Mouse (Mus musculus): Measurements from ENCODE around the gene Plcb2. TPM values are rescaled to one million over a fixed set of nuclear protein-coding genes. Genes with fewer than 3 reads are reported as not detected.
A peak's percentile ranks its signal among the peaks of the same experiment; 100 is the strongest.

Plcb2 gene
- polyA plus RNA-seq, 1 experiment from 2014 or later, result 1.5 TPM

- peaks cover 21% of the 10 kb centered on the region for H3K27me3 ChIP-seq (ENCODE audit: insufficient read depth, low read length)
- no peak for ATAC-seq (ENCODE audit: insufficient read depth)
- TF ChIP-seq CTCF (IDR thresholded peaks at IDR 0.05; ENCODE audit: low read depth), result no peak
- no peak overlapping the region for H3K4me3 ChIP-seq (ENCODE audit: low read depth, low read length)
- H3K9me3 ChIP-seq (ENCODE audit: low read depth, low read length), result no peaks in the 10 kb centered on the region
- no peak for DNase-seq
- H3K36me3 ChIP-seq (ENCODE audit: insufficient read depth), result no peaks in the 10 kb centered on the region
- no peak overlapping the region for H3K9ac ChIP-seq
- no peaks in the 10 kb centered on the region; the same call in 1 of the 2 replicates for H3K4me1 ChIP-seq (ENCODE audit: insufficient read depth)
- no peak overlapping the region for H3K4me2 ChIP-seq
- H3K27ac ChIP-seq (ENCODE audit: low read depth), result no peak overlapping the region
- 44% methylated on average over 3 of the region's 3 CpGs for WGBS
Observed at GRCm38 (mm10) chr2:118664975-118665516, 63.2 kb downstream of the Plcb2 start.

- H3K9me3 ChIP-seq (ENCODE audit: low read depth, low read length), result no peaks in the 10 kb centered on the region
- peak overlapping the region; percentile 43; the same call in 1 of the 2 replicates for H3K9ac ChIP-seq
- WGBS, result 50% methylated on average over 19 of the region's 19 CpGs
- H3K4me2 ChIP-seq, result peak overlapping the region; percentile 73
- ATAC-seq (ENCODE audit: insufficient read depth) (peak; percentile 28), DNase-seq (no peak)
- no peak overlapping the region for H3K27ac ChIP-seq (ENCODE audit: low read depth)
- H3K36me3 ChIP-seq (ENCODE audit: insufficient read depth), result no peaks in the 10 kb centered on the region
- peaks cover 21% of the 10 kb centered on the region for H3K27me3 ChIP-seq (ENCODE audit: insufficient read depth, low read length)
- H3K4me3 ChIP-seq (ENCODE audit: low read depth, low read length), result peak overlapping the region; percentile 40
- peaks cover 7% of the 10 kb centered on the region; the same call in 1 of the 2 replicates for H3K4me1 ChIP-seq (ENCODE audit: insufficient read depth)
- TF ChIP-seq CTCF (IDR thresholded peaks at IDR 0.05; ENCODE audit: low read depth), result no peak; the same call in 1 of the 2 replicates
Observed at GRCm38 (mm10) chr2:118663804-118664766, 64.2 kb downstream of the Plcb2 start.

GRCm38 (mm10) chr2:118662902-118663803, 65.1 kb downstream of the Plcb2 start, which contains the start of gene Pak6:
Gene Pak6 (plus strand): TSS chr2:118663303.
- peaks cover 9% of the 10 kb centered on the region; the same call in 1 of the 2 replicates for H3K4me1 ChIP-seq (ENCODE audit: insufficient read depth)

GRCm38 (mm10) chr2:118661891-118662290, 66.3 kb downstream of the Plcb2 start:
- Histone ChIP-seq H3K4me2 (no peak overlapping the region), H3K27me3 (ENCODE audit: insufficient read depth, low read length) (peaks cover 21% of the 10 kb centered on the region), H3K4me3 (ENCODE audit: low read depth, low read length) (no peak overlapping the region), H3K36me3 (ENCODE audit: insufficient read depth) (no peaks in the 10 kb centered on the region), H3K4me1 (ENCODE audit: insufficient read depth) (peaks cover 9% of the 10 kb centered on the region; the same call in 1 of the 2 replicates), H3K9me3 (ENCODE audit: low read depth, low read length) (no peaks in the 10 kb centered on the region), H3K27ac (ENCODE audit: low read depth) (no peak overlapping the region), H3K9ac (no peak overlapping the region)
- 65% methylated on average over 9 of the region's 9 CpGs for WGBS
- ATAC-seq (ENCODE audit: insufficient read depth) (no peak), DNase-seq (no peak)
- no peak for TF ChIP-seq CTCF (IDR thresholded peaks at IDR 0.05; ENCODE audit: low read depth)

More at GRCm38 (mm10) chr2:118662902-118663803, 65.1 kb downstream of the Plcb2 start, which contains the start of gene Pak6:
- no peak within 1 kb of the TSS for H3K27ac ChIP-seq (ENCODE audit: low read depth)
- DNase-seq (peak; percentile 49), ATAC-seq (ENCODE audit: insufficient read depth) (0 out of 2 replicates have a peak, but pooled peaks have one; percentile 18)
- H3K27me3 ChIP-seq (ENCODE audit: insufficient read depth, low read length), result peaks cover 21% of the 10 kb centered on the region
- H3K9ac ChIP-seq, result peak within 1 kb of the TSS; percentile 43; the same call in 1 of the 2 replicates
- WGBS, result 1% methylated on average over 37 of the region's 37 CpGs
- peak within 1 kb of the TSS; percentile 73 for H3K4me2 ChIP-seq
- H3K9me3 ChIP-seq (ENCODE audit: low read depth, low read length), result no peaks in the 10 kb centered on the region
- peak within 1 kb of the TSS; percentile 40 for H3K4me3 ChIP-seq (ENCODE audit: low read depth, low read length)
- no peaks in the 10 kb centered on the region for H3K36me3 ChIP-seq (ENCODE audit: insufficient read depth)
- no peak for TF ChIP-seq CTCF (IDR thresholded peaks at IDR 0.05; ENCODE audit: low read depth)

- peaks cover 16% of the 10 kb centered on the region for H3K4me1 ChIP-seq (ENCODE audit: insufficient read depth)
Observed at GRCm38 (mm10) chr2:118659998-118660452, 68.2 kb downstream of the Plcb2 start.

GRCm38 (mm10) chr2:118659493-118659892, 68.7 kb downstream of the Plcb2 start:
- peak overlapping the region; percentile 39; the same call in 1 of the 2 replicates for H3K4me3 ChIP-seq (ENCODE audit: low read depth, low read length)
- H3K27me3 ChIP-seq (ENCODE audit: insufficient read depth, low read length), result peaks cover 21% of the 10 kb centered on the region
- peak overlapping the region; percentile 60; the same call in 1 of the 2 replicates for H3K27ac ChIP-seq (ENCODE audit: low read depth)
- H3K4me1 ChIP-seq (ENCODE audit: insufficient read depth), result peaks cover 16% of the 10 kb centered on the region
- ATAC-seq (ENCODE audit: insufficient read depth), result no peak
- no peak for DNase-seq
- TF ChIP-seq CTCF (IDR thresholded peaks at IDR 0.05; ENCODE audit: low read depth), result no peak
- H3K4me2 ChIP-seq, result peak overlapping the region; percentile 64
- H3K9ac ChIP-seq, result peak overlapping the region; percentile 40
- no peaks in the 10 kb centered on the region for H3K9me3 ChIP-seq (ENCODE audit: low read depth, low read length)
- 70% methylated on average over 12 of the region's 12 CpGs for WGBS
- H3K36me3 ChIP-seq (ENCODE audit: insufficient read depth), result no peaks in the 10 kb centered on the region

More at GRCm38 (mm10) chr2:118659998-118660452, 68.2 kb downstream of the Plcb2 start:
- peak; percentile 80 for DNase-seq
- TF ChIP-seq CTCF (IDR thresholded peaks at IDR 0.05; ENCODE audit: low read depth), result no peak
- Histone ChIP-seq H3K27me3 (ENCODE audit: insufficient read depth, low read length) (peaks cover 21% of the 10 kb centered on the region), H3K4me2 (peak overlapping the region; percentile 64), H3K4me3 (ENCODE audit: low read depth, low read length) (peak overlapping the region; percentile 39), H3K27ac (ENCODE audit: low read depth) (0 out of 2 replicates have a peak overlapping the region, but pooled peaks have one; percentile 60), H3K9ac (peak overlapping the region; percentile 40), H3K9me3 (ENCODE audit: low read depth, low read length) (no peaks in the 10 kb centered on the region), H3K36me3 (ENCODE audit: insufficient read depth) (no peaks in the 10 kb centered on the region)
- 0% methylated on average over 4 of the region's 4 CpGs for WGBS
- ATAC-seq (ENCODE audit: insufficient read depth), result peak; percentile 81
